Mouse (Mus musculus) R1 (cell line): Measurements from ENCODE around the gene Nlrp4c.
"Not testable (repeated sequence)": the region's sequence is repeated elsewhere in the genome, so short reads cannot be mapped to it uniquely, and the experiment has no call there.

Experiments
- DNase-seq: peaks from one replicate; pipeline ENCODE4 v3.0.0-alpha.2; 2018; ENCODE audit warnings: low read depth, low spot score

The Nlrp4c gene

GRCm38 (mm10) chr7:6044861-6045260 is at the start of gene Nlrp4c:
Gene Nlrp4c (plus strand): TSS chr7:6045161.
- peak; percentile 14 for DNase-seq

- DNase-seq: no peak
These were observed 34.1 kb upstream of the Nlrp4c start, which contains the start of gene Vmn1r65 for GRCm38 (mm10) chr7:6010910-6011309. Gene Vmn1r65 (minus strand): TSS chr7:6011010.

- peak; percentile 54 for DNase-seq
These were observed 74.5 kb downstream of the Nlrp4c start for GRCm38 (mm10) chr7:6119501-6119900.

GRCm38 (mm10) chr7:6120104-6120503 is 75.1 kb downstream of the Nlrp4c start:
- peak; percentile 53 for DNase-seq

- DNase-seq: not testable (repeated sequence)
These were observed 76.2 kb downstream of the Nlrp4c start for GRCm38 (mm10) chr7:6121128-6121527.

- peak; percentile 83 for DNase-seq
These were observed 81.9 kb downstream of the Nlrp4c start for GRCm38 (mm10) chr7:6126690-6127448.

GRCm38 (mm10) chr7:6130346-6130745 is 85.4 kb downstream of the Nlrp4c start:
- peak; percentile 55 for DNase-seq

- peak; percentile 62 for DNase-seq
These were observed 87.7 kb downstream of the Nlrp4c start for GRCm38 (mm10) chr7:6132646-6133045.

GRCm38 (mm10) chr7:6136497-6136896 is 91.5 kb downstream of the Nlrp4c start:
- no peak for DNase-seq

GRCm38 (mm10) chr7:6139295-6139694 is 94.3 kb downstream of the Nlrp4c start:
- DNase-seq: no peak

- DNase-seq: no peak
These were observed 99.1 kb downstream of the Nlrp4c start for GRCm38 (mm10) chr7:6143991-6144531.

- DNase-seq: peak; percentile 23
These were observed 100.6 kb downstream of the Nlrp4c start for GRCm38 (mm10) chr7:6145423-6146188.

GRCm38 (mm10) chr7:6146194-6146981 is 101.4 kb downstream of the Nlrp4c start:
- DNase-seq: peak; percentile 53

- DNase-seq: no peak
These were observed 102.0 kb downstream of the Nlrp4c start for GRCm38 (mm10) chr7:6146982-6147325.

GRCm38 (mm10) chr7:6147688-6148087 is 102.7 kb downstream of the Nlrp4c start:
- no peak for DNase-seq

- DNase-seq: no peak
These were observed 106.3 kb downstream of the Nlrp4c start for GRCm38 (mm10) chr7:6151266-6151665.

GRCm38 (mm10) chr7:6152036-6152435 is 107.1 kb downstream of the Nlrp4c start:
- DNase-seq: no peak

- no peak for DNase-seq
These were observed 108.2 kb downstream of the Nlrp4c start for GRCm38 (mm10) chr7:6153131-6153530.

- no peak for DNase-seq
These were observed 109.2 kb downstream of the Nlrp4c start for GRCm38 (mm10) chr7:6154164-6154563.
